Mouse (Mus musculus) embryonic facial prominence, embryonic 14.5 days (tissue): Measurements from ENCODE around the gene Hamp2. TPM values are rescaled to one million over a fixed set of nuclear protein-coding genes. Genes with fewer than 3 reads are reported as not detected.

Experiments used
- ATAC-seq: fragments of 200-750 bp; cut with Nextera tagmentation; 2 replicates; pipeline ENCODE4 v1.8.0; 2017; ENCODE audit warnings: low read depth, moderate number of reproducible peaks, moderate TSS enrichment
- DNase-seq: peaks from one replicate; pipeline ENCODE4 v3.0.0-alpha.2; 2015; ENCODE audit warnings: low spot score
- H3K27ac ChIP-seq: fragments of 300-500 bp; sonication (generic); replicated peaks from 2 replicates; pipeline ENCODE4 v1.5.1; 2014; ENCODE audit warnings: low read depth, mild to moderate bottlenecking, low read length, moderate library complexity
- H3K27me3 ChIP-seq: fragments of 300-500 bp; sonication (generic); replicated peaks from 2 replicates; pipeline ENCODE4 v1.6.1; 2014; ENCODE audit warnings: low read length; ENCODE audit not compliant: control insufficient read depth, insufficient read depth
- H3K36me3 ChIP-seq: fragments of 300-500 bp; sonication (generic); 2 replicates; pipeline ENCODE4 v1.6.1; 2014; ENCODE audit warnings: low read length, mixed read lengths; ENCODE audit not compliant: control insufficient read depth, insufficient read depth
- H3K4me1 ChIP-seq: fragments of 300-500 bp; sonication (generic); 2 replicates; pipeline ENCODE4 v1.6.1; 2014; ENCODE audit warnings: antibody characterized with exemption, low read length; ENCODE audit not compliant: control insufficient read depth, insufficient read depth
- H3K4me2 ChIP-seq: fragments of 300-500 bp; sonication (generic); 2 replicates; pipeline ENCODE4 v1.6.1; 2014; ENCODE audit warnings: low read depth, mild to moderate bottlenecking, low read length, moderate library complexity, mixed read lengths
- H3K4me3 ChIP-seq: fragments of 300-500 bp; sonication (generic); 2 replicates; pipeline ENCODE4 v1.5.1; 2014; ENCODE audit warnings: low read depth, mild to moderate bottlenecking, low read length
- H3K9ac ChIP-seq: fragments of 300-500 bp; sonication (generic); 2 replicates; pipeline ENCODE4 v1.6.1; 2014; ENCODE audit warnings: low read depth, mild to moderate bottlenecking, low read length, moderate library complexity, mixed read lengths
- H3K9me3 ChIP-seq: fragments of 300-500 bp; sonication (generic); 2 replicates; pipeline ENCODE4 v1.6.1; 2016; ENCODE audit warnings: low read length; ENCODE audit not compliant: control insufficient read depth
- WGBS: fragments of 180-500 bp; shearing (Covaris S2); extraction: QIAGEN DNeasy Blood & Tissue Kit; methylation state at CpG from one replicate; pipeline ENCODE4 v1.1.7; 2014; 5-methylcytosine and 5-hydroxymethylcytosine counted together
- polyA plus RNA-seq: library from polyadenylated mRNA; unstranded; fragments of >200 nt; fragmentation: Nextera tagmentation; extraction: Ambion mirVana; gene quantifications from 2 replicates; pipeline ENCODE4 v1.2.1, GENCODE M21; 2014

The Hamp2 gene
- polyA plus RNA-seq, 1 experiment from 2014 or later: not detected

DNA sequence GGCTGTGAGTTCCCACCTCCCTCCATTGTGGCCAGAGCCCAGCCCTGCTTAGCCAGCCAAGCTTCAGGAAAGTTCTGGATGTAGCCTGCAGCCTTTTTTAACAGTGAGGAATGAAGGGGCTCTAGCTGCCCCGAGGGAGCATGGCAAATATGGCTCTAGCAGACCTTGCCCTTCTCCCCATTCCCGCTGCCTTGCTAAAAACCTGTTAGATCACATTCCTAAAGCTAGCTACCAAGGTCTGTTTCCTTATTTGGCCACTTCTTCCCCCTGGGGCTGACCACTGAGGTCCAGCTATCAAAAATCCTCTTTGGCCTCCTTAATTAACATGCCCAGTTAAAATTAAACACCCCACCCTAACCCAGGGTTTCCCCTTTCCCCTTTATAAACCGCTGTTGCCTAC, 32.0 kb downstream of the Hamp2 start:
- no peaks in the 10 kb centered on the region for H3K36me3 ChIP-seq
- H3K9ac ChIP-seq: no peak overlapping the region
- no peak for DNase-seq
- no peaks in the 10 kb centered on the region for H3K4me1 ChIP-seq
- H3K27ac ChIP-seq: no peak overlapping the region
- no peak overlapping the region for H3K4me3 ChIP-seq
- 31% methylated on average over 3 of the region's 3 CpGs for WGBS
- H3K27me3 ChIP-seq: no peaks in the 10 kb centered on the region
- H3K9me3 ChIP-seq: no peaks in the 10 kb centered on the region
- H3K4me2 ChIP-seq: no peak overlapping the region
- ATAC-seq: no peak

GRCm38 (mm10) chr7:30891746-30892145, 32.7 kb downstream of the Hamp2 start:
- Histone ChIP-seq H3K36me3 (no peaks in the 10 kb centered on the region), H3K9ac (no peak overlapping the region), H3K27me3 (no peaks in the 10 kb centered on the region), H3K9me3 (no peaks in the 10 kb centered on the region), H3K4me3 (no peak overlapping the region), H3K27ac (no peak overlapping the region), H3K4me2 (no peak overlapping the region), H3K4me1 (no peaks in the 10 kb centered on the region)
- DNase-seq (no peak), ATAC-seq (no peak)
- WGBS: 80% methylated on average over 9 of the region's 9 CpGs

DNA sequence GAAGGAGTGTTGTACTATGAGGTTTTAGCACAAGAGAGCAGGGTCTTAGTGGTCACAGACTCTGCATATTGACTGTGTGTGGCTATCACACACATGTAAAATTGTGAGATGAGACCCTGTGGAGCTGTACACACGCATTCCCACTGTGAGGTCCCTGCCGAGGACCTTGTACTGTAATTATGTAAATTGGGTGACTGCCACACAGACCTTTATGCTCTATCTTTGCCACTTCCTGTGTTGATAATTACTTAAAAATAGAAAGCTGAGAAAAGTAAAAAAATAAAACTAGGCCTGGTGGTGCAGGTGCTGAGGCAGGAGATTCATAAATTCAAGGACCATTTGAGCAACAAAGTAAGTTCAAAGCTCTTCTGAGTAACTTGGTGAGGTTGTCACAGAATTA, 33.8 kb downstream of the Hamp2 start:
- H3K36me3 ChIP-seq: no peaks in the 10 kb centered on the region
- H3K27ac ChIP-seq: no peak overlapping the region
- H3K9me3 ChIP-seq: no peaks in the 10 kb centered on the region
- no peak for DNase-seq
- H3K27me3 ChIP-seq: no peaks in the 10 kb centered on the region
- ATAC-seq: no peak
- no peak overlapping the region for H3K4me2 ChIP-seq
- H3K4me3 ChIP-seq: no peak overlapping the region
- 48% methylated on average over 2 of the region's 2 CpGs for WGBS
- H3K9ac ChIP-seq: no peak overlapping the region
- no peaks in the 10 kb centered on the region for H3K4me1 ChIP-seq

DNA sequence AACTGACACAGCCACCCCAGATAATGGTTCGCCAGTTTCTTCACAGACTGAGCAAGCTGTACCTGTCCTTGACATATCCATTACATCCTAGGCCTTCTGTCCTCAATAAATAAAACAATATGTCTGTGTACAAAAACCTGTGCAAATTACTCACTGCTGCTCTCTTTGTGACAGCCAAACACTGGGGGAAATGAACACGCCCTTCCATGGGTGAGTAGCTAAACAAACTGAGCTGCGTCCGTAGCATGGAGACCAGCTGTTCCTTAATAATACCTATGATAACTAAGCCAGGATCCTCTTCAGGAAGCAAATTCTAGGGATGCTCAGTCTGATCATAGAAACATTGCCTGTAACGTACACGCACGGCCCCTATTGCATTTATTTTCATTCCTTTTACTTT, 35.7 kb downstream of the Hamp2 start:
- no peak for DNase-seq
- H3K27ac ChIP-seq: no peak overlapping the region
- no peaks in the 10 kb centered on the region for H3K9me3 ChIP-seq
- no peak overlapping the region for H3K4me3 ChIP-seq
- H3K9ac ChIP-seq: no peak overlapping the region
- no peaks in the 10 kb centered on the region for H3K36me3 ChIP-seq
- no peak for ATAC-seq
- H3K4me1 ChIP-seq: no peaks in the 10 kb centered on the region
- no peaks in the 10 kb centered on the region for H3K27me3 ChIP-seq
- 81% methylated on average over 7 of the region's 7 CpGs for WGBS
- no peak overlapping the region for H3K4me2 ChIP-seq

- no peaks in the 10 kb centered on the region for H3K27me3 ChIP-seq
- DNase-seq: no peak
- H3K4me3 ChIP-seq: no peak overlapping the region
- H3K36me3 ChIP-seq: no peaks in the 10 kb centered on the region
- H3K27ac ChIP-seq: no peak overlapping the region
- no peak overlapping the region for H3K9ac ChIP-seq
- H3K4me2 ChIP-seq: no peak overlapping the region
- WGBS: 82% methylated on average over 14 of the region's 14 CpGs
- no peak for ATAC-seq
- H3K9me3 ChIP-seq: no peaks in the 10 kb centered on the region
- no peaks in the 10 kb centered on the region for H3K4me1 ChIP-seq
Observed at GRCm38 (mm10) chr7:30887568-30888188, 36.8 kb downstream of the Hamp2 start.

- Histone ChIP-seq H3K9me3 (no peaks in the 10 kb centered on the region), H3K36me3 (no peaks in the 10 kb centered on the region), H3K4me1 (no peaks in the 10 kb centered on the region), H3K4me2 (no peak overlapping the region), H3K27ac (no peak overlapping the region), H3K9ac (no peak overlapping the region), H3K4me3 (no peak overlapping the region), H3K27me3 (no peaks in the 10 kb centered on the region)
- DNase-seq (no peak), ATAC-seq (no peak)
- WGBS: 81% methylated on average over 4 of the region's 4 CpGs
Observed at GRCm38 (mm10) chr7:30886852-30887251, 37.6 kb downstream of the Hamp2 start.

GRCm38 (mm10) chr7:30884047-30884446, 40.4 kb downstream of the Hamp2 start:
- DNase-seq: no peak

GRCm38 (mm10) chr7:30881367-30881766, 43.1 kb downstream of the Hamp2 start:
- H3K4me2 ChIP-seq: no peak overlapping the region
- ATAC-seq: no peak
- no peak for DNase-seq
- H3K27ac ChIP-seq: no peak overlapping the region
- no peaks in the 10 kb centered on the region for H3K36me3 ChIP-seq
- no peaks in the 10 kb centered on the region for H3K27me3 ChIP-seq
- no peaks in the 10 kb centered on the region for H3K4me1 ChIP-seq
- WGBS: 79% methylated on average over 3 of the region's 3 CpGs
- H3K9me3 ChIP-seq: no peaks in the 10 kb centered on the region
- H3K4me3 ChIP-seq: no peak overlapping the region
- no peak overlapping the region for H3K9ac ChIP-seq

More at GRCm38 (mm10) chr7:30884047-30884446, 40.4 kb downstream of the Hamp2 start:
- no peaks in the 10 kb centered on the region for H3K4me1 ChIP-seq
- no peak overlapping the region for H3K9ac ChIP-seq
- H3K27ac ChIP-seq: no peak overlapping the region
- no peaks in the 10 kb centered on the region for H3K27me3 ChIP-seq
- H3K9me3 ChIP-seq: no peaks in the 10 kb centered on the region
- no peaks in the 10 kb centered on the region for H3K36me3 ChIP-seq
- ATAC-seq: no peak
- no peak overlapping the region for H3K4me2 ChIP-seq
- no peak overlapping the region for H3K4me3 ChIP-seq

GRCm38 (mm10) chr7:30880176-30880575, 44.3 kb downstream of the Hamp2 start, which contains the start of gene Cd22:
Cd22 (minus strand) TSS chr7:30880342.
- H3K9ac ChIP-seq: no peak within 1 kb of the TSS
- H3K4me2 ChIP-seq: no peak within 1 kb of the TSS
- H3K27ac ChIP-seq: no peak within 1 kb of the TSS
- WGBS: 59% methylated on average over 7 of the region's 7 CpGs
- H3K4me3 ChIP-seq: no peak within 1 kb of the TSS
- no peaks in the 10 kb centered on the region for H3K9me3 ChIP-seq
- no peaks in the 10 kb centered on the region for H3K36me3 ChIP-seq
- H3K27me3 ChIP-seq: no peaks in the 10 kb centered on the region
- ATAC-seq (no peak), DNase-seq (no peak)
- no peaks in the 10 kb centered on the region for H3K4me1 ChIP-seq
